Mouse (Mus musculus) ES-E14 (cell line): Measurements from ENCODE around the gene Naip2. TPM values are rescaled to one million over a fixed set of nuclear protein-coding genes. Genes with fewer than 3 reads are reported as not detected.

Experiments
- DNase-seq: peaks from one replicate; pipeline ENCODE4 v3.0.0-alpha.2; 2013; ENCODE audit warnings: low read depth, low spot score
- H3K27ac ChIP-seq: 2 replicates; pipeline ENCODE4 v1.5.1; 2012; ENCODE audit warnings: low read depth, mild to moderate bottlenecking, low read length, moderate library complexity, mixed read lengths; ENCODE audit not compliant: poor library complexity, insufficient read depth, severe bottlenecking
- H3K36me3 ChIP-seq: 2 replicates; pipeline ENCODE4 v1.6.1; 2012; ENCODE audit warnings: mild to moderate bottlenecking, low read length, moderate library complexity, mixed read lengths; ENCODE audit not compliant: control insufficient read depth, poor library complexity, insufficient read depth, severe bottlenecking
- H3K4me1 ChIP-seq, 2 experiments: fragments of 150-350 bp in 1 of 2; sonication (generic) in 1 of 2; 2 replicates each; pipeline ENCODE4 v1.6.1; 2012; ENCODE audit warnings: low read length in 2 of 2, mild to moderate bottlenecking in 1 of 2, mixed read lengths in 1 of 2; ENCODE audit not compliant: control insufficient read depth in 2 of 2, insufficient read depth in 2 of 2, poor library complexity in 1 of 2
- H3K4me3 ChIP-seq, 2 experiments: fragments of 150-350 bp in 1 of 2; sonication (generic) in 1 of 2; 2 replicates each; pipeline ENCODE4 v1.5.1; 2012; ENCODE audit warnings: low read length in 2 of 2, low read depth in 1 of 2, mild to moderate bottlenecking in 1 of 2, mixed read lengths in 1 of 2; ENCODE audit not compliant: insufficient read depth in 1 of 2, poor library complexity in 1 of 2, severe bottlenecking in 1 of 2
- H3K9ac ChIP-seq: 2 replicates; pipeline ENCODE4 v1.6.1; 2012; ENCODE audit warnings: low read depth, mild to moderate bottlenecking, low read length, mixed read lengths; ENCODE audit not compliant: poor library complexity, insufficient read depth, severe bottlenecking
- H3K9me3 ChIP-seq: fragments of 150-350 bp; sonication (generic); 2 replicates; pipeline ENCODE4 v1.6.1; 2012; ENCODE audit warnings: low read depth, mild to moderate bottlenecking, low read length; ENCODE audit not compliant: control insufficient read depth, insufficient read depth
- CHD2 ChIP-seq: IDR thresholded peaks from 2 replicates; pipeline ENCODE4 v1.6.1; 2014; ENCODE audit warnings: mild to moderate bottlenecking, low read depth, low read length, inconsistent platforms
- HCFC1 ChIP-seq: IDR thresholded peaks from 2 replicates; pipeline ENCODE4 v1.6.1; 2012; ENCODE audit warnings: low read length, inconsistent platforms, borderline replicate concordance; ENCODE audit not compliant: insufficient read depth
- MAFK ChIP-seq: IDR thresholded peaks from 2 replicates; pipeline ENCODE4 v1.6.1; 2014; ENCODE audit warnings: mild to moderate bottlenecking, low read depth, low read length, inconsistent platforms; ENCODE audit not compliant: insufficient read depth
- ZC3H11A ChIP-seq: IDR thresholded peaks from 2 replicates; pipeline ENCODE4 v1.6.1; 2012; ENCODE audit warnings: low read depth, mild to moderate bottlenecking, inconsistent platforms, low read length, borderline replicate concordance
- ZNF384 ChIP-seq: IDR thresholded peaks from 2 replicates; pipeline ENCODE4 v1.6.1; 2012; ENCODE audit warnings: low read depth, low read length, inconsistent platforms
- in situ Hi-C, 2 experiments: fragments of 600-800 bp; cut with MboI; formaldehyde crosslinking; loops; one replicate each; pipeline ENCODE4 v1.15.1; 2025; ENCODE audit warnings: low sequenced_read_pairs in 2 of 2, inconsistent platforms in 1 of 2; ENCODE audit not compliant: unreplicated experiment in 2 of 2
- total RNA-seq: library from RNA; depleted of rRNA; stranded (reverse); fragments of 300-350 nt; gene quantifications from 2 replicates; pipeline ENCODE4 v1.2.3, GENCODE M21; 2012; rRNA removed

Naip2 gene
- total RNA-seq, 1 experiment, result 0.18 TPM

GRCm38 (mm10) chr13:100103748-100104254 is 98.1 kb downstream of the Naip2 start, which contains the start of gene Bdp1:
Gene Bdp1 (minus strand): TSS chr13:100104070.
- in situ Hi-C loops, result no loop called here
- TF ChIP-seq ZNF384, result peak; percentile 97
- no peak for TF ChIP-seq MAFK
- peak; percentile 89 for TF ChIP-seq HCFC1

GRCm38 (mm10) chr13:100103052-100103658 is 98.7 kb downstream of the Naip2 start:
- H3K4me1 ChIP-seq, result peaks cover 0 to 2% of the 10 kb centered on the region in 2 experiments; a peak in 1 of 4 replicates
- H3K27ac ChIP-seq, result peak overlapping the region; percentile 74; the same call in 1 of the 2 replicates
- TF ChIP-seq ZNF384 (no peak), CHD2 (no peak), HCFC1 (no peak), MAFK (no peak), ZC3H11A (no peak)
- no peak for DNase-seq
- peak overlapping the region; percentile 97 for H3K9ac ChIP-seq
- no peaks in the 10 kb centered on the region for H3K9me3 ChIP-seq
- in situ Hi-C loops, result no loop called here
- H3K36me3 ChIP-seq, result peaks cover 6% of the 10 kb centered on the region
- H3K4me3 ChIP-seq, result peak overlapping the region; percentile 85 to 94

More at GRCm38 (mm10) chr13:100103748-100104254, 98.1 kb downstream of the Naip2 start, which contains the start of gene Bdp1:
- peak; percentile 86 for DNase-seq
- peak within 1 kb of the TSS; percentile 74 for H3K27ac ChIP-seq
- peaks cover 2% of the 10 kb centered on the region; the same call in 1 of the 2 replicates for H3K36me3 ChIP-seq
- peak within 1 kb of the TSS; percentile 85 to 94 for H3K4me3 ChIP-seq
- H3K9ac ChIP-seq, result peak within 1 kb of the TSS; percentile 97
- peaks cover 0 to 2% of the 10 kb centered on the region in 2 experiments; a peak in 1 of 4 replicates for H3K4me1 ChIP-seq
- H3K9me3 ChIP-seq, result no peaks in the 10 kb centered on the region

GRCm38 (mm10) chr13:100098808-100099207 is 103.1 kb downstream of the Naip2 start:
- no peak overlapping the region for H3K4me3 ChIP-seq
- H3K9ac ChIP-seq, result peak overlapping the region; percentile 32
- peaks cover 14% of the 10 kb centered on the region for H3K36me3 ChIP-seq
- H3K9me3 ChIP-seq, result no peaks in the 10 kb centered on the region
- TF ChIP-seq MAFK (no peak), HCFC1 (no peak), ZNF384 (no peak), CHD2 (no peak), ZC3H11A (no peak)
- in situ Hi-C loops, result loop anchor here in 1 of 2 experiments (25.0 kb wide), 2 partner anchors 538 to 713 kb away; no protein-coding TSS in a partner anchor
- no peak overlapping the region for H3K27ac ChIP-seq
- peaks cover 0 to 2% of the 10 kb centered on the region in 2 experiments; a peak in 1 of 4 replicates for H3K4me1 ChIP-seq
- no peak for DNase-seq

Other genes with a start within 250 kb of the Naip2 start
- 27.2 and 27.4 TPM in 2 replicates for gene Mccc2, start 186.5 kb downstream of the Naip2 start, total RNA-seq
- gene Bdp1, start 98.0 kb downstream of the Naip2 start, total RNA-seq, result 32.7 and 32.9 TPM in 2 replicates
- gene Serf1, start 94.1 kb downstream of the Naip2 start, total RNA-seq, result 2.1 and 11.0 TPM in 2 replicates
- gene Smn1, start 77.2 kb downstream of the Naip2 start, total RNA-seq, result 40.2 and 44.9 TPM in 2 replicates
- gene Naip5, start 44.2 kb upstream of the Naip2 start, total RNA-seq, result 0.11 and 0.27 TPM in 2 replicates
- gene Naip6, start 115.6 kb upstream of the Naip2 start, total RNA-seq, result 0.11 and 0.31 TPM in 2 replicates